Mouse (Mus musculus): ENCODE results near the gene Gm11555. TPM values are rescaled to one million over a fixed set of nuclear protein-coding genes. Genes with fewer than 3 reads are reported as not detected.

The Gm11555 gene
- total and polyA plus RNA-seq, 3 experiments = not detected

- Histone ChIP-seq H3K79me2 (ENCODE audit: control insufficient read depth, insufficient read depth, low read length, poor library complexity) (no peaks in the 10 kb centered on the region), H3K27ac (ENCODE audit: control insufficient read depth, low read depth, low read length) (no peak within 1 kb of the TSS), H3K9ac (ENCODE audit: control insufficient read depth, low read depth, low read length, poor library complexity, severe bottlenecking) (no peak within 1 kb of the TSS), H3K9me3 (replicated peaks; ENCODE audit: insufficient read depth, low read length) (no peaks in the 10 kb centered on the region), H3K4me1 (ENCODE audit: control insufficient read depth in 1 of 2, insufficient read depth in 2 of 2, low read length in 2 of 2) (no peaks in the 10 kb centered on the region), H3K4me3 (ENCODE audit: control insufficient read depth in 1 of 2, insufficient read depth in 1 of 2, low read depth in 2 of 2, low read length in 2 of 2) (no peak within 1 kb of the TSS), H3K36me3 (ENCODE audit: control insufficient read depth in 1 of 2, insufficient read depth in 2 of 2, low read length in 2 of 2) (no peaks in the 10 kb centered on the region), H3K27me3 (ENCODE audit: control insufficient read depth in 1 of 2, insufficient read depth in 2 of 2, low read length in 2 of 2) (0 out of 4 replicates have a peak, but pooled peaks cover 0 to 1% of the 10 kb centered on the region in 2 experiments)
- no peak for DNase-seq (ENCODE audit: low read depth, low spot score)
- no peak for TF ChIP-seq RAD21 (IDR thresholded peaks at IDR 0.05; ENCODE audit: low read depth, low read length)
- no peak for TF ChIP-seq POLR2AphosphoS2 (IDR thresholded peaks at IDR 0.05; ENCODE audit: low read length)
- no peak for TF ChIP-seq POLR2AphosphoS5 (IDR thresholded peaks at IDR 0.05; ENCODE audit: borderline replicate concordance, low read depth, low read length)
- no peak for TF ChIP-seq MXI1 (IDR thresholded peaks at IDR 0.05; ENCODE audit: low read depth, low read length)
Measured at GRCm38 (mm10) chr11:99628138-99628537, 21.9 kb downstream of the Gm11555 start, which contains the start of gene Krtap4-1. Krtap4-1 (minus strand) TSS chr11:99628238.

GRCm38 (mm10) chr11:99620335-99620734, 29.7 kb downstream of the Gm11555 start, which contains the start of gene Gm11562:
Gm11562 (minus strand) TSS chr11:99620435.
- no peak for TF ChIP-seq MAFK (IDR thresholded peaks at IDR 0.05; ENCODE audit: borderline replicate concordance, low read depth, low read length)
- no peak for TF ChIP-seq MEF2A (IDR thresholded peaks at IDR 0.05; ENCODE audit: extremely low read depth, insufficient replicate concordance, low read depth, low read length, poor library complexity, severe bottlenecking)
- no peak for TF ChIP-seq MAZ (IDR thresholded peaks at IDR 0.05; ENCODE audit: low read depth, low read length)
- TF ChIP-seq MYB (IDR thresholded peaks at IDR 0.05; ENCODE audit: low read depth, low read length) = no peak
- no peak for TF ChIP-seq GABPA (IDR thresholded peaks at IDR 0.05; ENCODE audit: low read depth, low read length)
- no peak for TF ChIP-seq POLR2A (IDR thresholded peaks at IDR 0.05; ENCODE audit: control insufficient read depth in 1 of 2, insufficient read depth in 1 of 2, low read depth in 1 of 2, low read length in 2 of 2, poor library complexity in 1 of 2)
- TF ChIP-seq E2F4 (IDR thresholded peaks at IDR 0.05; ENCODE audit: borderline replicate concordance, low read depth, low read length) = no peak
- TF ChIP-seq ZNF384 (IDR thresholded peaks at IDR 0.05; ENCODE audit: low read depth, low read length) = no peak
- no peak for TF ChIP-seq MXI1 (IDR thresholded peaks at IDR 0.05; ENCODE audit: low read depth, low read length)
- no peak for TF ChIP-seq ZMIZ1 (IDR thresholded peaks at IDR 0.05; ENCODE audit: low read depth, low read length)
- no peak for TF ChIP-seq SIN3A (IDR thresholded peaks at IDR 0.05; ENCODE audit: low read length)
- no peak for TF ChIP-seq POLR2AphosphoS2 (IDR thresholded peaks at IDR 0.05; ENCODE audit: low read length)
- TF ChIP-seq MYC (IDR thresholded peaks at IDR 0.05; ENCODE audit: low read depth, low read length) = no peak
- Histone ChIP-seq H3K4me3 (ENCODE audit: control insufficient read depth in 1 of 2, insufficient read depth in 1 of 2, low read depth in 2 of 2, low read length in 2 of 2) (no peak within 1 kb of the TSS), H3K36me3 (ENCODE audit: control insufficient read depth in 1 of 2, insufficient read depth in 2 of 2, low read length in 2 of 2) (no peaks in the 10 kb centered on the region), H3K4me1 (ENCODE audit: control insufficient read depth in 1 of 2, insufficient read depth in 2 of 2, low read length in 2 of 2) (no peaks in the 10 kb centered on the region), H3K27ac (ENCODE audit: control insufficient read depth, low read depth, low read length) (no peak within 1 kb of the TSS), H3K27me3 (ENCODE audit: control insufficient read depth in 1 of 2, insufficient read depth in 2 of 2, low read length in 2 of 2) (0 out of 4 replicates have a peak, but pooled peaks cover 0 to 1% of the 10 kb centered on the region in 2 experiments), H3K9me3 (replicated peaks; ENCODE audit: insufficient read depth, low read length) (no peaks in the 10 kb centered on the region), H3K79me2 (ENCODE audit: control insufficient read depth, insufficient read depth, low read length, poor library complexity) (no peaks in the 10 kb centered on the region), H3K9ac (ENCODE audit: control insufficient read depth, low read depth, low read length, poor library complexity, severe bottlenecking) (no peak within 1 kb of the TSS)
- no peak for DNase-seq (ENCODE audit: low read depth, low spot score)

All from MEL (cell line).